ENCODE assay signal across 13 mouse cellular contexts in genomic region chr6:134120712-134121111, GRCm38 (mm10).
DNase-seq lines count a peak whose midpoint lies in the region; ATAC-seq lines count a peak whose summit lies in the region.
"Had no signal": no experiment of that assay in that cellular context is flagged by ENCODE, and none has a peak within 500 bp of the region (broad histone marks: within the 10 kb centered on the region; RNA-seq: fewer than 3 reads in every experiment).

No protein-coding gene starts in this region.

- peak; percentile 96 for DNase-seq in heart, adult 11 months
- DNase-seq in heart, postnatal 25 days (ENCODE audit: low spot score) = no peak
- DNase-seq in CD4-positive helper T cell, adult 2 months (ENCODE audit: low read depth, low spot score) = peak; percentile 55
- peak; percentile 50 for DNase-seq in lung, postnatal 25 days (ENCODE audit: low spot score)
- no peak for DNase-seq in left cerebral cortex, postnatal 4 days
- no peak for DNase-seq in retina, postnatal 1 day
- DNase-seq in thymus, postnatal 36 days = no peak
- DNase-seq: B cell, adult 2 months; cerebellum, adult 9-10 months had no signal

- H3K4me3 ChIP-seq in heart, embryonic 13.5 days = no peak overlapping the region
- H3K4me3 ChIP-seq: forebrain, embryonic 12.5 days; layer of hippocampus, adult 2 months; neural tube, embryonic 13.5 days had no signal

- peaks cover 15% of the 10 kb centered on the region; the same call in 1 of the 2 replicates for H3K36me3 ChIP-seq in heart, embryonic 13.5 days
- H3K36me3 ChIP-seq: forebrain, embryonic 12.5 days; neural tube, embryonic 13.5 days had no signal

- peak overlapping the region; percentile 3; the same call in 1 of the 2 replicates for H3K4me2 ChIP-seq in heart, embryonic 13.5 days
- H3K4me2 ChIP-seq: forebrain, embryonic 12.5 days; neural tube, embryonic 13.5 days had no signal

- no peaks in the 10 kb centered on the region for H3K9me3 ChIP-seq in heart, embryonic 13.5 days
- H3K9me3 ChIP-seq: forebrain, embryonic 12.5 days; neural tube, embryonic 13.5 days had no signal

- ATAC-seq in heart, embryonic 13.5 days (ENCODE audit: extremely low read depth, insufficient number of reproducible peaks, low FRiP score, low TSS enrichment) = no peak

- no peak overlapping the region for H3K9ac ChIP-seq in heart, embryonic 13.5 days
- H3K9ac ChIP-seq: forebrain, embryonic 12.5 days; neural tube, embryonic 13.5 days had no signal

- H3K4me1 ChIP-seq in heart, embryonic 13.5 days = peaks cover 59% of the 10 kb centered on the region

- H3K27me3 ChIP-seq in heart, embryonic 13.5 days (replicated peaks) = no peaks in the 10 kb centered on the region
- H3K27me3 ChIP-seq: forebrain, embryonic 12.5 days; neural tube, embryonic 13.5 days had no signal

- intact Hi-C loops in heart, postnatal 25 days (cut with DNase I) = no loop called here
- intact Hi-C loops in left cerebral cortex, postnatal 4 days (cut with DNase I) = no loop called here

- peak overlapping the region; percentile 75 for H3K27ac ChIP-seq in heart, embryonic 13.5 days (replicated peaks)
- H3K27ac ChIP-seq: forebrain, embryonic 12.5 days; layer of hippocampus, adult 2 months; neural tube, embryonic 13.5 days had no signal

- 59% methylated on average over 12 of the region's 12 CpGs for WGBS in heart, embryonic 13.5 days

Comparison
In these comparisons a context has a peak if more than half of its experiments do, and no peak if none do; other contexts are left out.
1. DNase-seq: peak in heart, adult 11 months (single experiment), CD4-positive helper T cell, adult 2 months (single experiment) and lung, postnatal 25 days (single experiment); none in heart, postnatal 25 days (single experiment), left cerebral cortex, postnatal 4 days (single experiment), retina, postnatal 1 day (single experiment) and thymus, postnatal 36 days (0 of 2).